Mouse (Mus musculus): ENCODE measurements around the gene Crtc2. TPM values are rescaled to one million over a fixed set of nuclear protein-coding genes. Genes with fewer than 3 reads are reported as not detected.
A peak's percentile ranks its signal among the peaks of the same experiment; 100 is the strongest.

Crtc2 gene
- polyA plus RNA-seq, 1 experiment from 2014 or later = 14.6 TPM

GRCm38 (mm10) chr3:90292345-90293275, 38.6 kb downstream of the Crtc2 start, which contains the start of gene Gatad2b:
Gene Gatad2b, plus strand, starts transcription at chr3:90293178.
- under 1% methylated on average over 47 of the region's 47 CpGs for WGBS
- H3K4me3 ChIP-seq (ENCODE audit: low read depth, low read length) = peak within 1 kb of the TSS; percentile 56
- DNase-seq (ENCODE audit: low spot score) = peak; percentile 98
- no peaks in the 10 kb centered on the region for H3K9me3 ChIP-seq (ENCODE audit: control insufficient read depth, low read length)
- H3K36me3 ChIP-seq (ENCODE audit: control insufficient read depth, insufficient read depth, low read length) = no peaks in the 10 kb centered on the region
- H3K4me2 ChIP-seq (ENCODE audit: low read depth, low read length, severe bottlenecking) = peak within 1 kb of the TSS; percentile 71
- H3K27ac ChIP-seq (ENCODE audit: low read depth, low read length) = peak within 1 kb of the TSS; percentile 97
- ATAC-seq (replicated peaks; ENCODE audit: low FRiP score) = peak; percentile 99
- H3K27me3 ChIP-seq (ENCODE audit: control insufficient read depth, insufficient read depth, low read length) = no peaks in the 10 kb centered on the region
- no peaks in the 10 kb centered on the region; the same call in 1 of the 2 replicates for H3K4me1 ChIP-seq (replicated peaks; ENCODE audit: control insufficient read depth, insufficient read depth, low read length)
- H3K9ac ChIP-seq (ENCODE audit: low read length) = peak within 1 kb of the TSS; percentile 81

DNA sequence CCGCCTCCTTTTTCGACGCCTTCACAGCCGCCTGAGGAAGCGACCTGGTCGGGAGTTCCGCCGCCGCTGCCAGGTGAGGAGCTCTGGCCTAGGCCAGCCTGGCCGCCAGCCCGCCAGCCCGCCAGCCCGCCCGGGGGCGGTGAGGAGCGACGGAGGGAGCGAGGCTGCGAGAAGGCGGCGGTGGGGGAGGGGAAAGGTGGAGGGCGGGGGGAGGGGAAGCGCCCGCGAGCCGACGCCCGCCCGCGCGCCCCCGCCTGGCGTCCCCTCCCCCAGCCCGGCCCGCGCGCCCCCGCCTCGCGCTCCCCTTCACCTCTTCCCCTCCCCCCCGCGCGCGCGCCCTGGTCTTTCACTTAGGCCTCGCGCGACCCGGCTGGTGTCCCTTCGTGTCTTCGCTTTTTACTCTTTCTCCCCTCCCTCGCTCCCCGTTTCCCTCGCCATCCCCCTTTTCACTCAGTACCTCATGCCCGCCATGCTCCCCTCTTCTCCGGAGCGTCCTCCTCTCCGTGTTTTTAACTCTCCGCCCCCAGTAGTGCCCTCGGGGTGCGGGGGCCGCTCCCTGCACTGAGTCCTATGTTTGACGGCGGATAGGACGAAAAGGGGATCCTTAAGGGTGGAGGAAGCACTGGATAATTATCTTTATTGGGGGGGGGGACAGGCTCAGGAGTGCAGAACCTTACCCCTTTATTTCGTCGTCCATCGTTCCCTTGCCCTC, 39.5 kb downstream of the Crtc2 start:
- Histone ChIP-seq H3K4me2 (ENCODE audit: low read depth, low read length, severe bottlenecking) (peak overlapping the region; percentile 71), H3K36me3 (ENCODE audit: control insufficient read depth, insufficient read depth, low read length) (no peaks in the 10 kb centered on the region), H3K27me3 (ENCODE audit: control insufficient read depth, insufficient read depth, low read length) (no peaks in the 10 kb centered on the region), H3K4me3 (ENCODE audit: low read depth, low read length) (peak overlapping the region; percentile 56), H3K9me3 (ENCODE audit: control insufficient read depth, low read length) (no peaks in the 10 kb centered on the region), H3K9ac (ENCODE audit: low read length) (peak overlapping the region; percentile 81), H3K4me1 (replicated peaks; ENCODE audit: control insufficient read depth, insufficient read depth, low read length) (no peaks in the 10 kb centered on the region; the same call in 1 of the 2 replicates), H3K27ac (ENCODE audit: low read depth, low read length) (peak overlapping the region; percentile 97)
- DNase-seq (ENCODE audit: low spot score) (peak; percentile 94), ATAC-seq (replicated peaks; ENCODE audit: low FRiP score) (peak; percentile 66)
- WGBS = under 1% methylated on average over 29 of the region's 68 CpGs

- Histone ChIP-seq H3K27me3 (ENCODE audit: control insufficient read depth, insufficient read depth, low read length) (no peaks in the 10 kb centered on the region), H3K4me2 (ENCODE audit: low read depth, low read length, severe bottlenecking) (peak overlapping the region; percentile 71), H3K4me1 (replicated peaks; ENCODE audit: control insufficient read depth, insufficient read depth, low read length) (no peaks in the 10 kb centered on the region; the same call in 1 of the 2 replicates), H3K9ac (ENCODE audit: low read length) (peak overlapping the region; percentile 81), H3K27ac (ENCODE audit: low read depth, low read length) (peak overlapping the region; percentile 97; the same call in 1 of the 2 replicates), H3K9me3 (ENCODE audit: control insufficient read depth, low read length) (no peaks in the 10 kb centered on the region), H3K36me3 (ENCODE audit: control insufficient read depth, insufficient read depth, low read length) (no peaks in the 10 kb centered on the region), H3K4me3 (ENCODE audit: low read depth, low read length) (peak overlapping the region; percentile 56)
- WGBS = 2% methylated on average over 11 of the region's 11 CpGs
- DNase-seq (ENCODE audit: low spot score) = no peak
- ATAC-seq (replicated peaks; ENCODE audit: low FRiP score) = no peak
These were observed 40.1 kb downstream of the Crtc2 start for GRCm38 (mm10) chr3:90294064-90294440.

DNA sequence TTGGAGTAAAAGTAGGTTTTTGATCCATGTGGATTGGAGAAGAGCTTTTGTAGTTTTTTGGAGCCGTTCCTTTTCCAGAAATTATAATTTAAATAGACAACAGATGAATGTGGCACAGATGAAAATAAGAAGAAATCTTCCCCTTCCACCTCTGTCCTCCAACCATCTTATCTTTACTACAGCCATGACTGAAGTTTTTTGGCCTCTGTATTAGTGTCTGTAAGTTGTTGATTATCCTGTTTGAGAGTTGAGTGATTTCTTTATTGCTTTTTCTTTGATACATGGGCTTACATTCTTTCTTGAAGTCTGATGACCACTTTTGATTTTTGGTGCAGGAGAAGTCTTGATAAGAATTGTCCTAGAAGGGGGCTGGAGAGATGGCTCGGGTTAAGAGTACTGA, 40.7 kb downstream of the Crtc2 start:
- no peaks in the 10 kb centered on the region for H3K36me3 ChIP-seq (ENCODE audit: control insufficient read depth, insufficient read depth, low read length)
- H3K9me3 ChIP-seq (ENCODE audit: control insufficient read depth, low read length) = no peaks in the 10 kb centered on the region
- H3K9ac ChIP-seq (ENCODE audit: low read length) = peak overlapping the region; percentile 81
- H3K27ac ChIP-seq (ENCODE audit: low read depth, low read length) = no peak overlapping the region
- no peaks in the 10 kb centered on the region for H3K27me3 ChIP-seq (ENCODE audit: control insufficient read depth, insufficient read depth, low read length)
- DNase-seq (ENCODE audit: low spot score) (no peak), ATAC-seq (replicated peaks; ENCODE audit: low FRiP score) (no peak)
- 82% methylated on average over 2 of the region's 2 CpGs for WGBS
- peak overlapping the region; percentile 56 for H3K4me3 ChIP-seq (ENCODE audit: low read depth, low read length)
- peak overlapping the region; percentile 71 for H3K4me2 ChIP-seq (ENCODE audit: low read depth, low read length, severe bottlenecking)
- H3K4me1 ChIP-seq (replicated peaks; ENCODE audit: control insufficient read depth, insufficient read depth, low read length) = no peaks in the 10 kb centered on the region; the same call in 1 of the 2 replicates

- DNase-seq (ENCODE audit: low spot score) = no peak
- Histone ChIP-seq H3K27ac (ENCODE audit: low read depth, low read length) (no peak overlapping the region), H3K4me1 (replicated peaks; ENCODE audit: control insufficient read depth, insufficient read depth, low read length) (no peaks in the 10 kb centered on the region), H3K9ac (ENCODE audit: low read length) (no peak overlapping the region), H3K4me2 (ENCODE audit: low read depth, low read length, severe bottlenecking) (no peak overlapping the region), H3K9me3 (ENCODE audit: control insufficient read depth, low read length) (no peaks in the 10 kb centered on the region), H3K27me3 (ENCODE audit: control insufficient read depth, insufficient read depth, low read length) (no peaks in the 10 kb centered on the region), H3K4me3 (ENCODE audit: low read depth, low read length) (no peak overlapping the region), H3K36me3 (ENCODE audit: control insufficient read depth, insufficient read depth, low read length) (no peaks in the 10 kb centered on the region)
- WGBS = 90% methylated on average over 3 of the region's 3 CpGs
- ATAC-seq (replicated peaks; ENCODE audit: low FRiP score) = no peak
These were observed 51.8 kb downstream of the Crtc2 start for GRCm38 (mm10) chr3:90305801-90306200.

DNA sequence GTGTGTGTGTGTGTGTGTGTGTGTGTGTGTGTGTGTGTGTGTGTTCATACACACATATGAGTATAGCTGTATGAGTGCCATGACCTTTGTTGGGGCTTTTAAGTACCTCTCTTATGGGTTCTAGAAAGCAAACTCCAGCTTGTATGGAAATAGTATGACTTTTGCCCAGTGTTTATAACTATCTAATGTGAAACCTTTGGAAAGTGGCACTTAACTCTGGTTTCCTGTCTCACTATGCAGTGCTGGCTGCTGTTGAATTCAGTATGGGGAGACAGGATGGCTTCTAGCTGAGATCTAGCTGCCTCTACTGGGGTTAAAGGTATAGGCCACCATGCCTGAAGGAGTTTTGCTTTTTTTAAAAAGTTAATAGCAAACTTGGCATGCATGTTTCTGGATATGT, 55.6 kb downstream of the Crtc2 start:
- H3K36me3 ChIP-seq (ENCODE audit: control insufficient read depth, insufficient read depth, low read length) = no peaks in the 10 kb centered on the region
- H3K9ac ChIP-seq (ENCODE audit: low read length) = no peak overlapping the region
- no peak overlapping the region for H3K4me2 ChIP-seq (ENCODE audit: low read depth, low read length, severe bottlenecking)
- ATAC-seq (replicated peaks; ENCODE audit: low FRiP score) (no peak), DNase-seq (ENCODE audit: low spot score) (no peak)
- H3K9me3 ChIP-seq (ENCODE audit: control insufficient read depth, low read length) = no peaks in the 10 kb centered on the region
- H3K4me3 ChIP-seq (ENCODE audit: low read depth, low read length) = no peak overlapping the region
- no peaks in the 10 kb centered on the region for H3K4me1 ChIP-seq (replicated peaks; ENCODE audit: control insufficient read depth, insufficient read depth, low read length)
- no peaks in the 10 kb centered on the region for H3K27me3 ChIP-seq (ENCODE audit: control insufficient read depth, insufficient read depth, low read length)
- H3K27ac ChIP-seq (ENCODE audit: low read depth, low read length) = no peak overlapping the region

DNA sequence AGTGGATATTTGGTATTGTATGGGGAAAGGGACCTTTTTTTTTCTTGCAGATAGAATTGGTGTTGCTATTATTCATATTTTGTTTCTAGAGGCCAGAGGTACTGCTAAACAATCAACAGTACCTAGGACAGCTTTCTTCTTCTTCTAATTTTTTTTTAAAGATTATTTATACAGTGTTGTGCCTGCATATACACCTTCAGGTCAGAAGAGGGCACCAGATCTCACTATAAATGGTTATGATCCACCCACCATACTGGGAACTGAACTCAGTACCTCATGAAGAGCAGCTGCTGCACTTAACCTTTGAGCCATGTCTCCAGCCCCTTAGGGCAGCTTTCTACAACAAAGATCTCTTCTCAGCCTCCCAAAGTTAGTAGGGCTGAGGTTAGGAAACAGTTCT, 59.4 kb downstream of the Crtc2 start:
- Histone ChIP-seq H3K4me3 (ENCODE audit: low read depth, low read length) (no peak overlapping the region), H3K36me3 (ENCODE audit: control insufficient read depth, insufficient read depth, low read length) (no peaks in the 10 kb centered on the region), H3K4me2 (ENCODE audit: low read depth, low read length, severe bottlenecking) (no peak overlapping the region), H3K9me3 (ENCODE audit: control insufficient read depth, low read length) (no peaks in the 10 kb centered on the region), H3K4me1 (replicated peaks; ENCODE audit: control insufficient read depth, insufficient read depth, low read length) (no peaks in the 10 kb centered on the region), H3K27ac (ENCODE audit: low read depth, low read length) (no peak overlapping the region), H3K9ac (ENCODE audit: low read length) (no peak overlapping the region), H3K27me3 (ENCODE audit: control insufficient read depth, insufficient read depth, low read length) (no peaks in the 10 kb centered on the region)
- no peak for ATAC-seq (replicated peaks; ENCODE audit: low FRiP score)
- no peak for DNase-seq (ENCODE audit: low spot score)

Data from forebrain, embryonic 11.5 days (tissue).